Mouse (Mus musculus): ENCODE measurements around the gene Il21.

Gene Il21

GRCm38 (mm10) chr3:37198302-37198701, 34.1 kb downstream of the Il21 start:
- DNase-seq (ENCODE audit: low read depth, low spot score) = no peak

- DNase-seq (ENCODE audit: low read depth, low spot score) = no peak
These were observed 40.5 kb downstream of the Il21 start for GRCm38 (mm10) chr3:37191953-37192352.

GRCm38 (mm10) chr3:37185534-37185933, 46.9 kb downstream of the Il21 start:
- no peak for DNase-seq (ENCODE audit: low read depth, low spot score)

- no peak for DNase-seq (ENCODE audit: low read depth, low spot score)
These were observed 49.8 kb downstream of the Il21 start for GRCm38 (mm10) chr3:37182415-37183269.

GRCm38 (mm10) chr3:37181041-37181440, 51.4 kb downstream of the Il21 start:
- DNase-seq (ENCODE audit: low read depth, low spot score) = no peak

- peak; percentile 21 for DNase-seq (ENCODE audit: low read depth, low spot score)
These were observed 52.2 kb downstream of the Il21 start for GRCm38 (mm10) chr3:37180039-37180743.

- no peak for DNase-seq (ENCODE audit: low read depth, low spot score)
These were observed 53.0 kb downstream of the Il21 start for GRCm38 (mm10) chr3:37179472-37179871.

- DNase-seq (ENCODE audit: low read depth, low spot score) = no peak
These were observed 57.5 kb downstream of the Il21 start for GRCm38 (mm10) chr3:37174711-37175572.

- DNase-seq (ENCODE audit: low read depth, low spot score) = peak; percentile 49
These were observed 59.2 kb downstream of the Il21 start for GRCm38 (mm10) chr3:37173285-37173684.
